Mouse (Mus musculus) neural tube, embryonic 10.5 days (tissue): Measurements from ENCODE around the gene Nes.
A peak's percentile ranks its signal among the peaks of the same experiment; 100 is the strongest.

Experiments
- DNase-seq: peaks from one replicate; pipeline ENCODE4 v3.0.0-alpha.2; 2017; ENCODE audit warnings: low spot score; ENCODE audit errors: extremely low spot score

Gene Nes

DNA sequence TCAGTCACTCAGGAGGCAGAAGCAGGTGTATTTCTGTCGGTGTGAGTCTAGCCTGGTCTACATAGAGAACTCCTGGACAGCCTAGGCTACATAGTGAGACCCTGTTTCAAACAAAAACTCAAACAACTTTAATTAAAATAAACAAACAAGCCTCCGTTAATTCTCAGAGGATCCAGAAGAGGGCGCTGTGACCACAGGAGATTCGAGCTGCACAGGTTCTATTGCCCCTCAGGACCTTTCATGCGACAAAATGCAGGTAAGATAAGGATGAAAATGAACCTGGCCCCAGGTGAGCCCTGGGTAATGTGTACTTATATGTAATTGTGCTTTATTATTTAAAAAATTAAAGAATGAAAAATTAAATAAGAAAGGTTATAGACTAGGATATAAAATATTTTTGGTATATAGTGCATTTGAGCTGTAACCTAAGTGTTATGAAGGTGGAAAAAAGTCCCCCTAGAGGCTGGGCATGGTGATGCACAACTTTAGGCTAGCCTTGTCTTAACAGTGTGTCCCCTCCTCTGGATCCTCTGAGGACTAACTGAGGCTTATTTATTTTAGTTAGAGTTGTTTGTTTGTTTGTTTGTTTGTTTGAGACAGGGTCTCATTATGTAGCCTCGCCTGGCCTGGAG lies 39.9 kb downstream of the Nes start:
- DNase-seq: no peak

GRCm38 (mm10) chr3:88022322-88023191 lies 51.7 kb downstream of the Nes start:
- DNase-seq: peak; percentile 94

GRCm38 (mm10) chr3:88023192-88024074 lies 52.6 kb downstream of the Nes start:
- no peak for DNase-seq

GRCm38 (mm10) chr3:88026823-88027222 lies 55.9 kb downstream of the Nes start:
- no peak for DNase-seq

DNA sequence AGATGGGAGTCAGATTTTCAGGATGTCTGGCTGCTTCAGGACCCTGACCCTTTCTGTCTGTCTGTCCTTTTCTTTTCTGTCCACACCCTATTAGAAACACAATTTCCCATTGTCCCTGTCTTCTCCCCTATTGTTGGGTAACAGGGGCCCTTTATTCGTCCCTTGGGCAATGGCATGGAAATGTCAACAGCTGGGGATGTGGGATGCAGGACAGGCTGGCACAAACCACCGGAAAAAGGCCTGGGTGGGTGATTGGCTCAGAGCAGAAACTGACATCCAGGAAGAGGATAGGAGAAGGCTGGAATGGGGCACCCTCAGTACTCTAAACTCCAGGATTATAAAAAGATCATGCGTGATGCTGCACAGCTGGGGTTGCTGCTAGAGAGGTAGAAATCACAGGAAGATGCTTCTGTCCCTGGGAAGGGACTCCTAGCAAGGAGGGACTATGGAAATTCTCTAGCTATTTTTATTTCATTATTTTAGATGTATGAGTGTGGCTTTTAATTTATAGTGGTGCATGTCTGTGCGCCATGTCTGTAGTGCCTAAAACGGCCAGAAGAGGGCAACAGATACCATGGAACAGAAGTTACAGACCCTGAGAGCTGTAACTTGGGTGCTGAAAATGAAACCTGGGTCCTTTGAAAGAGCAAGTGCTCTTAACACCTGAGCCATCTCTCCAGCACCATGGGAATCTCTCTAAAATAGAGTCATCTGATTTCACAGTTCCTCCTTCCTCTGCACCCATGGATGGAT lies 56.7 kb downstream of the Nes start, which contains the start of gene Hapln2:
Gene Hapln2 (minus strand): TSS at position 150 of the 753 bp plus-strand sequence.
- DNase-seq: no peak
